Mouse (Mus musculus) left cerebral cortex, adult 11 months (tissue): Measurements from ENCODE around the gene Tspan15.
A peak's percentile ranks its signal among the peaks of the same experiment; 100 is the strongest.

Source experiments
- DNase-seq: peaks from one replicate; pipeline ENCODE4 v3.0.0; 2022; ENCODE audit warnings: low spot score

The Tspan15 gene

GRCm38 (mm10) chr10:62189910-62190309, 41.1 kb downstream of the Tspan15 start:
- DNase-seq, result no peak

GRCm38 (mm10) chr10:62189303-62189702, 41.7 kb downstream of the Tspan15 start:
- no peak for DNase-seq

- DNase-seq, result peak; percentile 63
Measured at GRCm38 (mm10) chr10:62186882-62187281, 44.2 kb downstream of the Tspan15 start.

- peak; percentile 93 for DNase-seq
Measured at GRCm38 (mm10) chr10:62183053-62183452, 48.0 kb downstream of the Tspan15 start.

- DNase-seq, result no peak
Measured at GRCm38 (mm10) chr10:62182471-62183014, 48.5 kb downstream of the Tspan15 start.

- no peak for DNase-seq
Measured at GRCm38 (mm10) chr10:62181701-62182100, 49.4 kb downstream of the Tspan15 start.

- DNase-seq, result no peak
Measured at GRCm38 (mm10) chr10:62179944-62180343, 51.1 kb downstream of the Tspan15 start.

GRCm38 (mm10) chr10:62174533-62175313, 56.3 kb downstream of the Tspan15 start:
- DNase-seq, result no peak

GRCm38 (mm10) chr10:62173941-62174448, 57.1 kb downstream of the Tspan15 start:
- DNase-seq, result no peak

GRCm38 (mm10) chr10:62172841-62173553, 58.1 kb downstream of the Tspan15 start:
- DNase-seq, result no peak

- no peak for DNase-seq
Measured at GRCm38 (mm10) chr10:62162410-62162809, 68.6 kb downstream of the Tspan15 start.

GRCm38 (mm10) chr10:62149929-62150328, 81.1 kb downstream of the Tspan15 start:
- DNase-seq, result no peak

- no peak for DNase-seq
Measured at GRCm38 (mm10) chr10:62147466-62148248, 83.4 kb downstream of the Tspan15 start.

GRCm38 (mm10) chr10:62145957-62146356, 85.1 kb downstream of the Tspan15 start:
- DNase-seq, result no peak

- DNase-seq, result no peak
Measured at GRCm38 (mm10) chr10:62143820-62144219, 87.2 kb downstream of the Tspan15 start, which contains the start of gene Fam241b. Gene Fam241b, minus strand, starts transcription at chr10:62143920.

- DNase-seq, result no peak
Measured at GRCm38 (mm10) chr10:62138040-62138439, 93.0 kb downstream of the Tspan15 start.

GRCm38 (mm10) chr10:62137150-62137549, 93.9 kb downstream of the Tspan15 start:
- no peak for DNase-seq

- DNase-seq, result no peak
Measured at GRCm38 (mm10) chr10:62135696-62136470, 95.2 kb downstream of the Tspan15 start.
